Mouse (Mus musculus) liver (tissue): ENCODE data around the gene Fam213a.
"Not testable (repeated sequence)": the region's sequence is repeated elsewhere in the genome, so short reads cannot be mapped to it uniquely, and the experiment has no call there.

Experiments used
- DNase-seq: peaks from one replicate; pipeline ENCODE4 v3.0.0-alpha.2; 2020; ENCODE audit warnings: mixed read lengths

Fam213a gene

GRCm38 (mm10) chr14:41013630-41014613 is at the start of gene Fam213a:
Fam213a (minus strand) TSS chr14:41013788.
- DNase-seq: peak; percentile 95

- DNase-seq: not testable (repeated sequence)
Measured at GRCm38 (mm10) chr14:41053190-41053589, 39.6 kb upstream of the Fam213a start.

DNA sequence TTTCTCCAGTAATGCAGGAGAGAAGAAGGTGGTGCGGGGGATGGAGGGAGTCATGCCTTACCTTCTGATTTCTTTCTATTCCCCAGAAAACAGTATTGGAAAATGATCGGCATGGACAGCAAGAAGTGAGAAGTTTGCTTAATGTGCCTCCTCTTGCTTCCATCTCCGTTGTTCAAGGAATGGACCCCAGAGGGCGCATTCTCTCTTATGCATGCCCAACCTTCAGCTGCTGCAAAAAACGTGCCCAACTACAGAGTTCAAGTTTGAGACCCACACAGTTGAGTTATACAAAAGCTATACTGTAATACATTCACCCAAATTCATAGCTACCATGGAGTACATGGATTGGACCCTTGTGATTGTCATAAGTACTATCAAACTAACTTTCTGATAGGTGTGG is 38.9 kb upstream of the Fam213a start:
- peak; percentile 12 for DNase-seq

DNA sequence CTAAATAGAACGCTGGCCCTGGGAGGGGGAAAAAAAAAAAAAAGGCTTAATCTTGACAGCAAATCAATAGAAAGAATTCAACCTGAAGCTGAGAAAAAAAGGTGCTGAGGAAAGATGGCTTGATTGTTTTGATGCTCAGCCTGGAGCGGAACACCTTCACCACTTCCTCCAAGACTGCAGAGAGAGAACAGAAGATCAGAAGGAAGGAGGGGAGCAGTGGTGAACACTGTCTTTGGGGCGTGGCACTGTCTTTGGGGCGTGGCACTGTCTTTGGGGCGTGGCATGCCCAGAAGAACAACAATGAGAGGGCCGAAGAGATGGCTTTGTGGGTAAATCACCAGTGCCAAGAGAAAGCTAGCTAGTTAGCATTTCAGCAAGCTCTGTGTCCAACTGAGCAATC is 36.9 kb upstream of the Fam213a start:
- DNase-seq: no peak

DNA sequence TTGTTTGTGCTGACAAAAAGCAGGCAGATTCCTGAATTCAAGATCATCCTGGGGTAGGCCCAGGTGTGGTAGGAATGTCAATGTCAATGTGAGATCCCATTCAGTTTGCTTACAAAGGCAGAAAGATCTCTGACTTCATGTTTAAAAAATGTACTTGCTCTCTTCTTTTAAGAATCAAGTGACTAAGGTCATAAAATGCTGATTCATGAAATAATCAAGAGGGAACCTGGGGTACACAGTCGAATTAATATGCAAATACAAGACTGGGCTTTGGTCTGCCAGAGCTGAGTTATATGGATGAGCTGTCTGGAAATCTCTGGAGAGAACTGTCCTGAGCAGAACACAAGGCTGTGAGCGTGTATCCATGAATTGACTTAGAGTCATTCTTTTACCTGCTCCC is 33.8 kb upstream of the Fam213a start:
- no peak for DNase-seq

- peak; percentile 67 for DNase-seq
Measured at GRCm38 (mm10) chr14:41035146-41035798, 21.7 kb upstream of the Fam213a start.

DNA sequence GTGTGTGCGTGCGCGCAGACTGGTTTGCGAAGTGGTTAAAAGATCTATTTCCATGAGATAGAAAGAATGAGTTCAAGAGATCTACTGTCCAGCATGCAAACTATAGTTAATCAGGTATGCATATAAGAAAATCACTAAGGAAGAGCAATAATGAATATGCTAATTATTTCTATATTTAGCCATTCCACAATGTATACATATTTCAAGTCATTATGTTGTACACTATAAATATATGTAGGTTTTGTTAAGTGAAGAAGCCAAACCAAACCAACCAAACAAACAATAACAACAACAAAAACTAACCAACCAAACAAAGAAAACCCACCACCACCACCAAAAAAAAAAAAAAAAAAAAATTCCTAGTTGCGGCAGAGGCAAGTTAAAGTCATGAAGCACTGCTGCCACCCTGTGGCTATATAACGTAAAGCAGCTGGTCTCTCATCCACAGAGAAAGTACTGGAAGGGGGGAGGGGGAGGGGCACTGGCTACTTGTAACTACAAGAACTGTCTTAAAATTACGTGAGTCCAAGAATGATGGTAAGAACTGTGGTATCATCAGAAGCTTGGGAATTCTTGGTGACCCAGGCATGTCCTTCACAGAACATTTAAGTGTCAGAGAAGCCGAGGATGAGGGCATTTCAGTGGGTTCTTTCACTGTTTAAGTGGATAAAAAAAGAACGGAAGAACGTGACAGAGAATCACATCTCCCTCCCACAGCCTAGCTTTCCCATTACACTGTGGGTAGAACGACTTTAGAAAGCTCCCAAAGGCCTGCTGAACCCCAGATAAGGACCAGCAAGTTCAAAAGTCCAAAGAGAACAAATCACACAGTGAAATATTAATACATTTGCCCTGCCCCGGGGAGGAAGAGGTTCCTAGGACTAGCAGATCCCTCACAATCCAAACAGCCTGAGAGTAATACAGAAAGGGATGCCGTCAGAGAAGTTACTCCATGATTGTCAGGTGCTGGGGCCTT is 19.8 kb upstream of the Fam213a start:
- peak; percentile 80 for DNase-seq

DNA sequence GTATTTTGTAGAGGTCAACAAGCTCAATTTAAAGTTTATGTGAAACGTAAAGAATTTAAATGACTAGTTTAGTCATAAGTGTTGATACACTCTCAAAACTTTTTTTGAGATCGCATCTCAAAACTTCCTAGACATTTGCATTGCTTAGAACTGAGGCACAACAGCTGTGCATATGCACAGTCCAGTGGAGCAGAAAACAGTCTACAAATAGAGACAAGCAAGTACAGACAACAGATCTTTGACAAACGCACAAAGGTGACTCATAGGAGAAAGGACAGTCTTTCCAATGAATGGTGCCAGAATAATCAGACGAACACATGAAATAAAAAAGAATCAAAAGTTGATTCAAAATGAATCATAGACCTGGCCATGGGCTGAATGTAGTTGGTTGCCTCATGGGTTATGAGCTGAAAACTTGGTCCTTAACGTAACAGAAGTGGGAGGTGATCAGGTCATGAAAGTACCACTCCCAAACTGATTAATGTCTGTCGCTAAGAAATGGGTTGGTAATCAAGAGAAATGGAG is 17.5 kb upstream of the Fam213a start:
- no peak for DNase-seq

GRCm38 (mm10) chr14:41029303-41029702 is 15.7 kb upstream of the Fam213a start:
- DNase-seq: no peak

DNA sequence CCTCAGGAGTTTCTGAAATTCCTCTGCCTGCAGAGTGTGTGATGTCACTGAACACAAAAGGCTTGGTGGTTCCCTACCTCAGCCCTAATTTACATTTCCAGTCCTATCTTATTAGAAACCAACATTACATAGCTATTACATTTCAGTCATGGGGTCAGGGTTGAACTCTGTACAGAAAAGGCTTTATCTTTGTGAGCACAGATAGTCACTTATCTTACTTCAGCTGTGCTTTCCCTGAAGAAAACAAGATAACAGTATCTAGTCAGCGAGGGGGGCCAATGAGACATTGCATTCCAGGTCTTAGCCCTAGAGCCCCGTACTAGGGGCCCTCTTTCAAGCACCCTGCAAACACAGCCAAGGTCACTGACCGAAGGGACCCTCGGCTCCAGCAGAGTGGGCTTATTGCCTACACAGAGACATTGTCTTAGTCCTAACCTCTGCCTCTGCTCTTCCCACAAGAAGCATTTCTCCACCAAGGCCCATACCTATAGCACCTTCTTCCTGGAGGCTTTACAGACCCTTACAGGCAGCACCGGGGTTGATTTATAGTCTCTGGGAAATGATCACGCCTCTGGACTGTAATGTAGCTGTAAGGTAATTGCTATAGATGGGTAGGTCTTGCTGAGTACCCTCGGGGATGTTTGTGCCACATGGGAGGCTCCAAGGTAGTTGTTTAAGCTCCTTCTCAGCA is 12.2 kb upstream of the Fam213a start:
- peak; percentile 67 for DNase-seq

- DNase-seq: no peak
Measured at GRCm38 (mm10) chr14:41025087-41025486, 11.5 kb upstream of the Fam213a start.

- no peak for DNase-seq
Measured at GRCm38 (mm10) chr14:41021246-41021645, 7.7 kb upstream of the Fam213a start.

DNA sequence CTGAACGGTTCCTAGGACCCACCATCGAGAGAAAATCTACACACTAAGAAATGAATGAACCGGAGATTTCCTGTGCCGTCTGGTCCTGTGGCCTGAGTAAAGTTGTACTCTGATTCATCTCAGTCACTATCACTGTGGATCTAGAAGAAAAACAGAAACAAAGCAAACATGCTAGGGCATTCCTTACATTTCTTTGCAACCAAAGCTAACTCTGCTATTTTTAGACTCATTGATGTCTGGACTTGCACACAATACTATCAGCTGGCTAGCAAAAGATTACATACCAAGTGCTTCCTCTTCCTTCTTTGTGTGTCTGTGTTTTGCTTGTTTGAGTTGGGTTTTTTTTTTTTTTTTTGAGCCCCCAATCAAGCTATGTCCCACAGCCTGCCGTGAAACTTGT is 3.9 kb upstream of the Fam213a start:
- no peak for DNase-seq

- no peak for DNase-seq
Measured at GRCm38 (mm10) chr14:41014701-41015240, 1.2 kb upstream of the Fam213a start.

- DNase-seq: peak; percentile 37
Measured at GRCm38 (mm10) chr14:41013143-41013542, 445 bp downstream of the Fam213a start.

GRCm38 (mm10) chr14:41011916-41012315 is 1.7 kb downstream of the Fam213a start:
- DNase-seq: no peak

DNA sequence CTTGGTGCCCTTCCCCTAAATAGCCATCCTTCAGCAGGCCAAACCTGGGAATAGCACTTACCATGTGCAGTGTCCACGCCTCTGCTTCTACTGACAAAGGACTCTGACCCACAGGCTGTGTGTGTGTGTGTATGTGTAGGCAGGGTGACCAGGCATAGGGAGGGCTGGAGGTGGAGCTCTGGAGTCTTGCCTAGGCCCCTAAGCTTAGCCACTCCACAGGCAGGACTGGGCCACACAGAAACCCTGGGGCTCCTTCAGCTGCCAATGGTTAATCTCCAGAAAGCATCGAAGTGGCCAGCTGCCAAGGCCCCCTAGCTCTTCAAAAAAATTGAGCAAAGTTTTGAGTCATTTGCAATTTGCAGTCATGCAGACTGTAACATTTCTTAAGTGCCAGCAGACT is 5.5 kb downstream of the Fam213a start:
- peak; percentile 76 for DNase-seq

DNA sequence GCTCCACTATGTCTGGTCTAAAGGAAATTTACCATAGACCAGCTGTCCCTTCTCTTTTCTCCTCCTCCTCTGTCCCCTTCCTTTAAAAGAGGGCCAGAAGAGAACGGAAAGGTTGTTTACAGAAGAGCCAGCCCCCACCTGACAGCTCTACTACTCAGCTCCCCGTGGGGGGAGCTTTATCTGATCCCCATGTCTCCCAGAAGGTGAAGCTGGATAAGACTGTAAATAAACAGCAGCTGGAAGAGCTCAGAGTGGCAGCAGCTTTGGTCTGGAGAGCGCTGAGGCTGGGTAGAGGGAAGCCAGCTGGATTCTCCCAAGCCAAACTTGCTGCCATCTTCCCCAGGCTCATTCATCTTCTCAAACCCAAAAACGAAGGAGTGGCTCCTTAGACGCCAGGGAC is 5.9 kb downstream of the Fam213a start:
- peak; percentile 77 for DNase-seq

GRCm38 (mm10) chr14:41006899-41007298 is 6.7 kb downstream of the Fam213a start:
- peak; percentile 86 for DNase-seq

DNA sequence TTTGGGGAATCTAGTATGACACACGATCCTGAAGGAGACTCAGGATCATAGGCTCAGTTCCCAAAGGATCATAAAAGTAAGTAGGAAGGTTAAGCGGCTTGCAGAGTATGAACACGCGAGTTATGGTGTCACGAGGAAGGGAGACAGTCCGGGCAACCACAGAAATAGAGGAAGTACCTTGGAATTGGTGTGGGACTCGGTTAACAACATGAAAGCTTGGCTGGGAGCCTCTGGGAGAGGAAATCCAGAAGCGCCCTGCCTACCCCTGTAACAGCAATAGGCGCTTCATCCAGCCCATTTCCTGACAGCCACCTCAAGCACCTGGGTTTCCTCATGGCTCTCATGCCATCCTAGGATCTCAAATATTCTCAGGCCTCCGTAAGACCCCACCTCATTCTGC is 7.3 kb downstream of the Fam213a start:
- no peak for DNase-seq

- no peak for DNase-seq
Measured at GRCm38 (mm10) chr14:41005716-41006115, 7.9 kb downstream of the Fam213a start.
